Mouse (Mus musculus) MEL (cell line): ENCODE measurements around the gene Rhob. TPM values are rescaled to one million over a fixed set of nuclear protein-coding genes. Genes with fewer than 3 reads are reported as not detected.

Experiments used
- DNase-seq: peaks from one replicate; pipeline ENCODE4 v3.0.0; 2011; ENCODE audit warnings: low read depth, low spot score
- H3K27ac ChIP-seq: 2 replicates; pipeline ENCODE4 v1.5.1; 2012; ENCODE audit warnings: low read depth, mild to moderate bottlenecking, control low read depth, low read length, moderate library complexity; ENCODE audit not compliant: control insufficient read depth
- H3K27me3 ChIP-seq, 2 experiments: fragments of 150-350 bp in 1 of 2; sonication (generic) in 1 of 2; 2 replicates each; pipeline ENCODE4 v1.6.1; 2012; ENCODE audit warnings: low read length in 2 of 2, mild to moderate bottlenecking in 2 of 2, improper control_type of control experiment in 1 of 2, moderate library complexity in 1 of 2; ENCODE audit not compliant: insufficient read depth in 2 of 2, control insufficient read depth in 1 of 2
- H3K36me3 ChIP-seq, 2 experiments: 2 replicates each; pipeline ENCODE4 v1.6.1; 2012 to 2014; ENCODE audit warnings: low read length in 2 of 2, improper control_type of control experiment in 1 of 2, inconsistent platforms in 1 of 2, mild to moderate bottlenecking in 1 of 2; ENCODE audit not compliant: insufficient read depth in 2 of 2, control insufficient read depth in 1 of 2
- H3K4me1 ChIP-seq, 2 experiments: fragments of 150-350 bp in 1 of 2; sonication (generic) in 1 of 2; 2 replicates each; pipeline ENCODE4 v1.6.1; 2012; ENCODE audit warnings: low read length in 2 of 2, improper control_type of control experiment in 1 of 2, mild to moderate bottlenecking in 1 of 2; ENCODE audit not compliant: insufficient read depth in 2 of 2, control insufficient read depth in 1 of 2
- H3K4me3 ChIP-seq, 2 experiments: fragments of 150-350 bp in 1 of 2; sonication (generic) in 1 of 2; 2 replicates each; pipeline ENCODE4 v1.5.1; 2012; ENCODE audit warnings: low read depth in 2 of 2, low read length in 2 of 2, mild to moderate bottlenecking in 2 of 2, moderate library complexity in 2 of 2, control low read depth in 1 of 2, improper control_type of control experiment in 1 of 2; ENCODE audit not compliant: control insufficient read depth in 1 of 2, insufficient read depth in 1 of 2
- H3K79me2 ChIP-seq: 2 replicates; pipeline ENCODE4 v1.6.1; 2012; ENCODE audit warnings: mild to moderate bottlenecking, low read length, moderate library complexity; ENCODE audit not compliant: control insufficient read depth, poor library complexity, insufficient read depth
- H3K9ac ChIP-seq: 2 replicates; pipeline ENCODE4 v1.6.1; 2012; ENCODE audit warnings: low read depth, mild to moderate bottlenecking, control low read depth, low read length, moderate library complexity; ENCODE audit not compliant: control insufficient read depth, poor library complexity, severe bottlenecking
- H3K9me3 ChIP-seq: fragments of 150-350 bp; sonication (generic); replicated peaks from 2 replicates; pipeline ENCODE4 v1.6.1; 2012; ENCODE audit warnings: mild to moderate bottlenecking, low read length, improper control_type of control experiment, moderate library complexity; ENCODE audit not compliant: insufficient read depth
- ELF1 ChIP-seq: IDR thresholded peaks from 2 replicates; pipeline ENCODE4 v1.6.1; 2014; ENCODE audit warnings: low read depth, mild to moderate bottlenecking, inconsistent platforms, low read length, improper control_type of control experiment, moderate library complexity
- HCFC1 ChIP-seq: IDR thresholded peaks from 2 replicates; pipeline ENCODE4 v1.6.1; 2012; ENCODE audit warnings: low read depth, mild to moderate bottlenecking, inconsistent platforms, low read length, improper control_type of control experiment, moderate library complexity
- JUND ChIP-seq: IDR thresholded peaks from 2 replicates; pipeline ENCODE4 v1.6.1; 2011; ENCODE audit warnings: low read depth, mild to moderate bottlenecking, improper control_type of control experiment, low read length
- MAFK ChIP-seq: IDR thresholded peaks from 2 replicates; pipeline ENCODE4 v1.6.1; 2011; ENCODE audit warnings: low read depth, mild to moderate bottlenecking, low read length, improper control_type of control experiment, borderline replicate concordance
- MEF2A ChIP-seq: IDR thresholded peaks from 2 replicates; pipeline ENCODE4 v1.6.1; 2014; ENCODE audit warnings: low read depth, mild to moderate bottlenecking, inconsistent platforms, low read length, improper control_type of control experiment; ENCODE audit not compliant: poor library complexity, insufficient replicate concordance, severe bottlenecking; ENCODE audit errors: extremely low read depth
- MXI1 ChIP-seq: IDR thresholded peaks from 2 replicates; pipeline ENCODE4 v1.6.1; 2011; ENCODE audit warnings: mild to moderate bottlenecking, low read depth, low read length, improper control_type of control experiment
- NRF1 ChIP-seq: IDR thresholded peaks from 2 replicates; pipeline ENCODE4 v1.6.1; 2014; ENCODE audit warnings: low read depth, mild to moderate bottlenecking, inconsistent platforms, low read length, improper control_type of control experiment, moderate library complexity; ENCODE audit not compliant: poor library complexity, insufficient read depth, severe bottlenecking
- POLR2A ChIP-seq, 2 experiments: IDR thresholded peaks; 2 replicates each; pipeline ENCODE4 v1.6.1; 2011 to 2012; ENCODE audit warnings: low read length in 2 of 2, mild to moderate bottlenecking in 2 of 2, control low read depth in 1 of 2, improper control_type of control experiment in 1 of 2, low read depth in 1 of 2, moderate library complexity in 1 of 2; ENCODE audit not compliant: control insufficient read depth in 1 of 2, insufficient read depth in 1 of 2, poor library complexity in 1 of 2
- SIN3A ChIP-seq: IDR thresholded peaks from 2 replicates; pipeline ENCODE4 v1.6.1; 2012; ENCODE audit warnings: low read length, improper control_type of control experiment, inconsistent platforms
- SMC3 ChIP-seq: IDR thresholded peaks from 2 replicates; pipeline ENCODE4 v1.6.1; 2011; ENCODE audit warnings: low read depth, low read length, improper control_type of control experiment
- TAL1 ChIP-seq: IDR thresholded peaks from 2 replicates; pipeline ENCODE4 v1.6.1; 2012; ENCODE audit warnings: mild to moderate bottlenecking, inconsistent platforms, low read length, moderate library complexity, mixed read lengths
- TBP ChIP-seq: IDR thresholded peaks from 2 replicates; pipeline ENCODE4 v1.8.0; 2011; ENCODE audit warnings: low read depth, low read length, improper control_type of control experiment
- TCF12 ChIP-seq: IDR thresholded peaks from 2 replicates; pipeline ENCODE4 v1.6.1; 2014; ENCODE audit warnings: low read depth, mild to moderate bottlenecking, inconsistent platforms, low read length, improper control_type of control experiment, moderate library complexity
- UBTF ChIP-seq: IDR thresholded peaks from 2 replicates; pipeline ENCODE4 v1.6.1; 2012; ENCODE audit warnings: low read depth, mild to moderate bottlenecking, inconsistent platforms, low read length, improper control_type of control experiment, moderate library complexity, borderline replicate concordance; ENCODE audit not compliant: insufficient read depth
- USF1 ChIP-seq: IDR thresholded peaks from 2 replicates; pipeline ENCODE4 v1.6.1; 2014; ENCODE audit warnings: low read depth, mild to moderate bottlenecking, inconsistent platforms, low read length, improper control_type of control experiment, moderate library complexity
- ZC3H11A ChIP-seq: IDR thresholded peaks from 2 replicates; pipeline ENCODE4 v1.6.1; 2012; ENCODE audit warnings: low read depth, mild to moderate bottlenecking, inconsistent platforms, low read length, improper control_type of control experiment
- ZKSCAN1 ChIP-seq: IDR thresholded peaks from 2 replicates; pipeline ENCODE4 v1.6.1; 2012; ENCODE audit warnings: low read depth, mild to moderate bottlenecking, inconsistent platforms, low read length, improper control_type of control experiment, moderate library complexity
- polyA plus RNA-seq, 2 experiments: library from polyadenylated mRNA; stranded (reverse) in 1 of 2; unstranded in 1 of 2; fragments of >175 nt in 1 of 2; fragments of >200 nt in 1 of 2; gene quantifications; 2 replicates each; pipeline versions ENCODE4 v1.2.1 to v1.2.4; 2012; ENCODE audit warnings: low replicate concordance in 2 of 2, low read depth in 1 of 2; ENCODE audit not compliant: insufficient read length in 2 of 2, insufficient read depth in 1 of 2, missing spikeins in 1 of 2
- total RNA-seq: library from RNA; depleted of rRNA; stranded (reverse); fragments of 300-350 nt; gene quantifications from 2 replicates; pipeline ENCODE4 v1.2.3, GENCODE M21; 2012

Rhob gene
- total and polyA plus RNA-seq, 3 experiments: 1.8 to 6.0 TPM; not detected in 1

- DNase-seq: no peak
- Histone ChIP-seq H3K79me2 (no peaks in the 10 kb centered on the region), H3K27ac (no peak overlapping the region), H3K27me3 (peaks cover 0 to under 1% of the 10 kb centered on the region in 2 experiments; a peak in 1 of 4 replicates), H3K4me3 (no peak overlapping the region), H3K9me3 (no peaks in the 10 kb centered on the region), H3K9ac (no peak overlapping the region), H3K4me1 (no peaks in the 10 kb centered on the region), H3K36me3 (no peaks in the 10 kb centered on the region)
- no peak for TF ChIP-seq NRF1
- no peak for TF ChIP-seq TBP
- TF ChIP-seq MEF2A: no peak
- TF ChIP-seq USF1: no peak
- TF ChIP-seq JUND: no peak
- TF ChIP-seq HCFC1: no peak
- no peak for TF ChIP-seq SIN3A
- no peak for TF ChIP-seq TAL1
- no peak for TF ChIP-seq TCF12
- TF ChIP-seq ELF1: no peak
- TF ChIP-seq UBTF: no peak
- TF ChIP-seq ZKSCAN1: no peak
- TF ChIP-seq ZC3H11A: no peak
Observed at GRCm38 (mm10) chr12:8472051-8472450, 27.8 kb downstream of the Rhob start.

DNA sequence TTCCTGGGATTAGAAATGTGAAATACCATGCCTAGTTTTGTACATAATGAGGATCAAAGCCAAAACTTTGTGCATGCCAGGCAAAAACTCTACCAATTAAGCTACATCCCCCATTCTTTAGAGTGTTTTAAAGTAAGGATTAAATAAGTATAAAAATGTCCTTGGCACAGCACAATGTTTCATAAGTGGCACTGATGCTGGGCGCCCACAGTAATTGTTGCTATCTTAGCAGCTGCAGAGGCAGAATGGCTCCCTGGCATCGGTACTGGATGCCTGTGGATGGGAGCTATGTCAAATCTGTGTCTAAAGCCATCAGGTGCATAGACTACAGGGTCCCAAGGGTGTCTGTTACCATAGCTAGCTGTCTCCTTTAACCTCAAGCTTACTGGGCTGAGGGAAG, 28.8 kb downstream of the Rhob start:
- H3K36me3 ChIP-seq: no peaks in the 10 kb centered on the region

More for the DNA sequence above, 28.8 kb downstream of the Rhob start:
- no peak overlapping the region for H3K4me3 ChIP-seq
- no peaks in the 10 kb centered on the region for H3K9me3 ChIP-seq
- no peak for DNase-seq
- H3K27ac ChIP-seq: no peak overlapping the region
- H3K9ac ChIP-seq: no peak overlapping the region
- no peaks in the 10 kb centered on the region for H3K79me2 ChIP-seq
- H3K4me1 ChIP-seq: no peaks in the 10 kb centered on the region
- TF ChIP-seq POLR2A (IDR thresholded peaks at IDR 0.05; ENCODE audit: control insufficient read depth in 1 of 2, insufficient read depth in 1 of 2, low read depth in 1 of 2, low read length in 2 of 2, poor library complexity in 1 of 2): no peak
- TF ChIP-seq MAFK: no peak
- no peak for TF ChIP-seq SMC3
- TF ChIP-seq MXI1: no peak
- peaks cover 0 to 1% of the 10 kb centered on the region in 2 experiments; a peak in 1 of 4 replicates for H3K27me3 ChIP-seq
